Mouse (Mus musculus) midbrain, embryonic 11.5 days (tissue): ENCODE measurements at regions not wholly inside any gene's neighbourhood (a gene's known extent, or its start where the extent isn't known, plus 50 kb on each side); places are given as distances from the start of the nearest gene placed in this dataset.

ENCODE experiments used
- ATAC-seq: fragments of 200-750 bp; cut with Nextera tagmentation; 2 replicates; pipeline ENCODE4 v1.8.0; 2017; ENCODE audit warnings: moderate TSS enrichment, moderate library complexity; ENCODE audit not compliant: low FRiP score
- DNase-seq: peaks from one replicate; pipeline ENCODE4 v3.0.0; 2015; ENCODE audit warnings: low spot score; ENCODE audit errors: missing footprints
- H3K27ac ChIP-seq: fragments of 300-500 bp; sonication (generic); 2 replicates; pipeline ENCODE4 v1.5.1; 2014; ENCODE audit warnings: low read depth, low read length
- H3K27me3 ChIP-seq: fragments of 300-500 bp; sonication (generic); 2 replicates; pipeline ENCODE4 v1.6.1; 2014; ENCODE audit warnings: mild to moderate bottlenecking, low read length, moderate library complexity, mixed read lengths; ENCODE audit not compliant: control insufficient read depth, insufficient read depth
- H3K36me3 ChIP-seq: fragments of 300-500 bp; sonication (generic); 2 replicates; pipeline ENCODE4 v1.6.1; 2014; ENCODE audit warnings: mild to moderate bottlenecking, low read length, moderate library complexity, mixed read lengths; ENCODE audit not compliant: control insufficient read depth, insufficient read depth
- H3K4me1 ChIP-seq: fragments of 300-500 bp; sonication (generic); 2 replicates; pipeline ENCODE4 v1.6.1; 2014; ENCODE audit warnings: low read length; ENCODE audit not compliant: control insufficient read depth, insufficient read depth
- H3K4me2 ChIP-seq: fragments of 300-500 bp; sonication (generic); 2 replicates; pipeline ENCODE4 v1.6.1; 2014; ENCODE audit warnings: mild to moderate bottlenecking, moderate library complexity
- H3K4me3 ChIP-seq: fragments of 300-500 bp; sonication (generic); 2 replicates; pipeline ENCODE4 v1.5.1; 2014; ENCODE audit warnings: low read depth, low read length
- H3K9ac ChIP-seq: fragments of 300-500 bp; sonication (generic); 2 replicates; pipeline ENCODE4 v1.6.1; 2014; ENCODE audit warnings: low read length
- H3K9me3 ChIP-seq: fragments of 300-500 bp; sonication (generic); 2 replicates; pipeline ENCODE4 v1.6.1; 2016; ENCODE audit warnings: low read length; ENCODE audit not compliant: control insufficient read depth
- WGBS: fragments of 180-500 bp; shearing (Covaris S2); extraction: QIAGEN DNeasy Blood & Tissue Kit; methylation state at CpG from one replicate; pipeline ENCODE4 v1.1.7; 2014; 5-methylcytosine and 5-hydroxymethylcytosine counted together

DNA sequence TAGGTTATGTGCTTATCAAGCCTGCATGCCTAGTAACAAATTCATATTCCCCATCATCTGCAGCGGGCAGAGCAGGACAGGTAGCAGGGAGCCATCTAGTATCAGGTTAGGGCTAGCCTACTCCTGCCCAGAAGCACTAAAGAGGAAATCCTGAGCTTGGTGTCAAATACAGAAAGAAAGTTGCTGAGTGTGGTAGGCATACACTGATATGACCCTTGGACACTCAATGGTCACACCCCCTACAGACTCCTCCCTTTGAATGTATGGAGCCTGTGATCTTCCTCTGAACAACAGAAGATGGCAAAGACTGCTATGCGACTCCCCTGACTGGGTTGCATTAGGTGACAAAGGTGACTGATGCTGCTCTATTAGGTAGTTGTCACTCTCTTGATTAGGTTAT is 102.3 kb upstream of the Rapgef5 start:
- Histone ChIP-seq H3K4me1 (no peaks in the 10 kb centered on the region; the same call in 1 of the 2 replicates), H3K4me3 (no peak overlapping the region), H3K4me2 (no peak overlapping the region), H3K9me3 (no peaks in the 10 kb centered on the region), H3K36me3 (no peaks in the 10 kb centered on the region), H3K9ac (no peak overlapping the region), H3K27ac (no peak overlapping the region), H3K27me3 (no peaks in the 10 kb centered on the region)
- ATAC-seq = no peak
- 86% methylated on average over 2 of the region's 2 CpGs for WGBS
- no peak for DNase-seq

DNA sequence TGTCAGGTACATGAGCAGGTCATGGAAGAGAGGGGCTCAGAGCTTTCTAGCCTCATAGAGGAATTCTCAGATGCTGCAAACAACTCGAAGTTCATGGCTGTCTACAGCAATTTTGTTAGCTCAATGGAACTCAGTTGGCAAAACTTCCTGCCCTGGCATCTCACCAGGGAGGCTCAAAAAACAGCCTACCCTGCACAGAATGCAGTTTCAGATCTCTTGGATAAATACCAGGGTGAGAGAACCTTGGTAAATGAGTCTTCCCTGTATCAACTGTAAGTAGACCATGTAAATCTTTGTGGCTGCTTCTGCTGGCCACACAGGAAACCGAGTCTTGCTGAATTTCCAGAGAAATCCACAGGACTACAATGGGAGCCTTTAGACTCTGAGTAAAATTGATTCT is 101.1 kb upstream of the Rapgef5 start:
- no peaks in the 10 kb centered on the region; the same call in 1 of the 2 replicates for H3K4me1 ChIP-seq
- no peak overlapping the region for H3K4me2 ChIP-seq
- H3K36me3 ChIP-seq = no peaks in the 10 kb centered on the region
- no peaks in the 10 kb centered on the region for H3K27me3 ChIP-seq
- H3K9me3 ChIP-seq = no peaks in the 10 kb centered on the region
- no peak for DNase-seq
- no peak overlapping the region for H3K27ac ChIP-seq
- ATAC-seq = no peak
- 82% methylated on average over 2 of the region's 2 CpGs for WGBS
- no peak overlapping the region for H3K4me3 ChIP-seq
- no peak overlapping the region for H3K9ac ChIP-seq

DNA sequence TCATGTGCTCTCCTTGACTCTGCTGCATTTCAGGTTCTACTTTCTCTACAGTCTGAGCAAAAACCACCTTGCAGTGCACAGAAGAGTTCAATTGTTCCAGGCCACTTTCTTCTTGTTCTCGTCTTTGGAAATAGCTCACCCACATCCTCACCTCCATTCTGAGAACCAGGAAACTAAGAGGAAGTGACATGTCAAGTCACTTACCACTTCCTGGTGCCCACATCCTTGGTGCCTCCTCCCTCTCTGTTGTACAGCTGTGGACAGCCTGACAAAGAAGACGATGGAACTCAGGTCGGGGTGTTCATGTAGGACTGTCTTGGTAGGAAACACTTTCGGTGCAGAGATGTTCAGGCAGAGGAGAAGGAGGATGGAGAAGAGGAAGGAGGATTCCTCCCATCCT is 98.3 kb upstream of the Rapgef5 start:
- Histone ChIP-seq H3K4me1 (no peaks in the 10 kb centered on the region; the same call in 1 of the 2 replicates), H3K27me3 (no peaks in the 10 kb centered on the region), H3K9me3 (no peaks in the 10 kb centered on the region), H3K4me3 (no peak overlapping the region), H3K27ac (no peak overlapping the region), H3K36me3 (no peaks in the 10 kb centered on the region), H3K9ac (no peak overlapping the region), H3K4me2 (no peak overlapping the region)
- no peak for ATAC-seq
- 88% methylated on average over 4 of the region's 4 CpGs for WGBS
- no peak for DNase-seq

DNA sequence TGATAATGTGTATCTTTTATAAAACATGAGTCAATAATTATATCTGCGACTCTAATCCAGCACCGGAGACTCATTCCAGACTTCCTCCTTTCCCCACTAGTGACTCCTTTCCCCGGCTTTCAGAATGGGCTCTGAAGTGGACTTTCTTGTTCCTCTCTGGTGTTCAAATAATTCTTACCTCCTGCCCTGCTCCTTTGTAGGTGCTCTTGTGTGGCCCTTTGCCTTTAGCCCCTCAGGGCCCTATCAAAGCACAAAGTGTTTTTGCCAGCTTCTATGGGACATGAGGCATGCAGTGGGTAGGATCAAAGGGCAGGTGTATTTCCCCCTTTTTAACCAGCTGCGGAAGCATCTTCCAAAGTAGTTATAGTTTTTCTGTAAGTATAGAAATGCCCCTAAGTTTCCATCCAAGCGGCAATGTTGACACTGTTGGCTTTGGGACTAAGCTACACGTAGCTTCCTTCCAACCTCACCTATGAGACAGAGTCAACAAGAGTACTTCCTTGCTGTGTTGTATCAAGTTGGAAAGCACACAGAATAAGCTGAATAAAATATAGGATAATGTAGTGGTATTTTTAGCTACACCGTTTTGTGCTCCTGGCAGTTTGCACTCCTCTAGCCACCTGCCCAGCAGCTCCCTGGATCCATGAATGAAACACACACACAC is 93.8 kb upstream of the Rapgef5 start:
- Histone ChIP-seq H3K36me3 (no peaks in the 10 kb centered on the region), H3K4me3 (no peak overlapping the region), H3K27ac (no peak overlapping the region), H3K4me1 (no peaks in the 10 kb centered on the region), H3K27me3 (no peaks in the 10 kb centered on the region), H3K9me3 (no peaks in the 10 kb centered on the region), H3K9ac (no peak overlapping the region), H3K4me2 (no peak overlapping the region)
- ATAC-seq = no peak
- 92% methylated on average over 7 of the region's 7 CpGs for WGBS
- DNase-seq = no peak

DNA sequence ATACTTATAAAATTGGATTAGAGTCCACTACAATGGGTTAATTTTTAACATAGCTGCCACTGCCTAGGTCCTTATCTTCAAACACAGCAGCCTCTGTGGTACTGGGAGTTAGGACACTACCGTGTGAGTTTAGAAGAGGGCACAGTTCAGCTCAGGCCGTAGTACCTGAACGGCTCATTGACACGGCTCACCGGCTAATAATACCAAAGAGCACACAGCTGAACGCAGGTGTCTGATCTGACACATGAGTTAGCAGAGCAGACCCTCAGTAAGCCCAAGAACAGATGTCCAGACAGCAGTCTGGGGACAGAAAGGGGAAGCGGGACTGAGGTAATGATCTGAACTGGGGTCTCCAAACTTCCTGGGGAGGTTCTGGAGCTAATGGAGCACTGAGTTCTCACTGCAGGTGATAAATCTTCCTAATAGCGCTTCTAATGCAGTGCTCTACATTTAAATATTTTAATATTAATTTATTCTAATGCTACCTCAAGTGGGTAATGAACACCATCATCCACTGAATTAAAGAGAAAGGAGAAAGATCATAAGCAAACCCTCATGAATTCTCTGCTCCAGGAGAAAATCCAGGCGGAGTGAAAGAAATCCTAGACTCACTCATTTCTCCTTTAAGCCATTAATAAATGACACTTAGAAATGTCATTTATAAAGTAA is 90.8 kb upstream of the Rapgef5 start:
- no peak for DNase-seq
- 88% methylated on average over 9 of the region's 9 CpGs for WGBS

DNA sequence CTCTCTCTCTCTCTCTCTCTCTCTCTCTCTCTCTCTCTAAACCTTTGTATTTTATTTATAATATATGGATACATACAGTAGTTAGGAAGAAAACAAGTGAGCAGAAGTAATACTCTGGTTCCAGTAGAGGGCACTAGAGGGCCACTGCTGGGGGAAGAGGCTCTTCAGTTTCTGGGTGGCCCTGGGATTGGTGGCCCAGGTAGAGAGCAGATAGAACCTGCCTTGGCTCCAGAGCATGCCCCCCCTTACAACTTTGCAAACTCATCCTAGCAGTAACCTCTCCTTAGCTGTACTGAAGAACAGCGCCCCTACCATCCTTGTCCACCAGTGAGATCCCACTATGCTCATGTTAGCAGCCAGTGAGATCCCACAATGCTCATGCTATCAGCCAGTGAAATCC is 88.8 kb upstream of the Rapgef5 start:
- H3K4me3 ChIP-seq = no peak overlapping the region
- H3K9ac ChIP-seq = no peak overlapping the region
- peak; percentile 76 for ATAC-seq
- no peaks in the 10 kb centered on the region for H3K27me3 ChIP-seq
- no peaks in the 10 kb centered on the region for H3K9me3 ChIP-seq
- no peaks in the 10 kb centered on the region for H3K36me3 ChIP-seq
- peak; percentile 95 for DNase-seq
- H3K4me2 ChIP-seq = no peak overlapping the region
- H3K4me1 ChIP-seq = no peaks in the 10 kb centered on the region
- WGBS = 25% methylated on average over 1 of the region's 1 CpGs
- H3K27ac ChIP-seq = no peak overlapping the region

More for the DNA sequence above, 90.8 kb upstream of the Rapgef5 start:
- Histone ChIP-seq H3K36me3 (no peaks in the 10 kb centered on the region), H3K4me2 (no peak overlapping the region), H3K9ac (no peak overlapping the region), H3K9me3 (no peaks in the 10 kb centered on the region), H3K27me3 (no peaks in the 10 kb centered on the region), H3K4me1 (no peaks in the 10 kb centered on the region), H3K4me3 (no peak overlapping the region), H3K27ac (no peak overlapping the region)
- no peak for ATAC-seq

DNA sequence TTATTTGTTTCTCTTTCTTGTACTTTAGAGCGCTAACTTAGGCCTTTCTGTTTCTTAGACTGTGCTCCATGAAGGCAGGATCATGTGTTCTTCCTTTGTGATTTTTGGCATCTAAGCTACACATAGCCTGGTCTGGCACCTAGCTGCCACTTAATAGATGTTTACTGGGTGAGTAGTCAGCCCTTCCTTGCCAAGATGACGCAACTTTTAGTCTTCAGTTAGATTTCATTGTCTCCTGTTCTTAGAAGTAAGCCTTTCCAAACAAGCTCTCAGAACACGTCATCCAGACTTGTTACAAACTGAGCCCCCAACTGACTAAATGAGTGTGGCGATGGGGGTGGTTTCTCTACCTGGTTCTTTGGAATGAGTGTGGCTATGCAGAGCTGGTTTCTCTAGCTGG is 85.4 kb upstream of the Rapgef5 start:
- no peak overlapping the region for H3K27ac ChIP-seq
- no peak for ATAC-seq
- H3K4me2 ChIP-seq = no peak overlapping the region
- 86% methylated on average over 4 of the region's 4 CpGs for WGBS
- no peak overlapping the region for H3K4me3 ChIP-seq
- no peak for DNase-seq
- H3K36me3 ChIP-seq = no peaks in the 10 kb centered on the region
- no peak overlapping the region for H3K9ac ChIP-seq
- no peaks in the 10 kb centered on the region for H3K9me3 ChIP-seq
- H3K27me3 ChIP-seq = no peaks in the 10 kb centered on the region
- no peaks in the 10 kb centered on the region for H3K4me1 ChIP-seq

DNA sequence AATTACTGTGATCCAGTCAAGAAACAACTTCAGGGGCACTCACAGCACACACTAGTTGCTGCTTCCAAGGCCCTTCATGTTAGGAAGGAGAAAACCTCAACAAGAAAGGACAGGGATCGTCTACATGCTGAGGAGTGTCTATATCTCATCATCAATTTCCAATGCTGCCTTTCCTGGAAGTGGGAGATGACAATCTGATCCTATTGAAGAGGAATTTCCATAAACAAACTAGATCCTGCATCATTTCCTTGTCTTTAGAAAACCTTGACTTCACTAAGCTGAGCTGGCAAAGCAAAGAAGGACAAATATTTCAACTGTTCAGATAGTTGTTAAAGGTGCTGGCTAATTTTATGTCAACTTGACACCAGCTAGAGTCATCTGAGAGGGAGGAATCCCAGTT is 83.5 kb upstream of the Rapgef5 start:
- Histone ChIP-seq H3K27ac (no peak overlapping the region), H3K4me2 (no peak overlapping the region), H3K36me3 (no peaks in the 10 kb centered on the region), H3K9ac (no peak overlapping the region), H3K4me1 (no peaks in the 10 kb centered on the region), H3K9me3 (no peaks in the 10 kb centered on the region), H3K27me3 (no peaks in the 10 kb centered on the region), H3K4me3 (no peak overlapping the region)
- DNase-seq = no peak
- ATAC-seq = no peak
- WGBS = 87% methylated on average over 1 of the region's 1 CpGs

DNA sequence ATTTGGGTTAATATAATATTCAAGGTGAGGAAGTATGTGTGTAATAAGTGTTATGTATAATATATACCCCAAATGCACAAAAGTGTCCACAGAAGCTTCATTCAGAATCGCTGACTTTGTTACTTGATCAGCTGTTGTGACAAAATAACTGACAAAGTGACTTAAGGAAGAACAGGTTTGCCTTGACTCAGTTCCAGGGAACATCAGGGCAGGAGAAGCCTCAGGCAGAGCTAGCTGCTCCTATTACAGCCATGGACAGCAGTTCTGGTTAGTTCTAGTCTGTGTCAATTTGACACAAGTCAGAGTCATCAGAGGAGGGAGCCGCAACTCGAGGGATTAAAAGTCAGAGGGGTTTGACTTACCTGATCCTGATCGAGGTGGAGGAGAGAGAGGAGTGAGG is 79.3 kb upstream of the Rapgef5 start:
- no peak overlapping the region for H3K9ac ChIP-seq
- no peak for ATAC-seq

More for the DNA sequence above, 79.3 kb upstream of the Rapgef5 start:
- Histone ChIP-seq H3K9me3 (no peaks in the 10 kb centered on the region), H3K36me3 (no peaks in the 10 kb centered on the region), H3K4me3 (no peak overlapping the region), H3K4me2 (no peak overlapping the region), H3K4me1 (no peaks in the 10 kb centered on the region), H3K27ac (no peak overlapping the region), H3K27me3 (no peaks in the 10 kb centered on the region)
- 77% methylated on average over 4 of the region's 4 CpGs for WGBS
- no peak for DNase-seq
